Mouse (Mus musculus): ENCODE measurements around the gene Hdhd5.

The Hdhd5 gene

GRCm38 (mm10) chr6:120532594-120532993 is 1.5 kb upstream of the Hdhd5 start:
- no peak for DNase-seq (ENCODE audit: low spot score)

- no peak for DNase-seq (ENCODE audit: low spot score)
These were observed 2.0 kb downstream of the Hdhd5 start for GRCm38 (mm10) chr6:120529123-120529522.

DNA sequence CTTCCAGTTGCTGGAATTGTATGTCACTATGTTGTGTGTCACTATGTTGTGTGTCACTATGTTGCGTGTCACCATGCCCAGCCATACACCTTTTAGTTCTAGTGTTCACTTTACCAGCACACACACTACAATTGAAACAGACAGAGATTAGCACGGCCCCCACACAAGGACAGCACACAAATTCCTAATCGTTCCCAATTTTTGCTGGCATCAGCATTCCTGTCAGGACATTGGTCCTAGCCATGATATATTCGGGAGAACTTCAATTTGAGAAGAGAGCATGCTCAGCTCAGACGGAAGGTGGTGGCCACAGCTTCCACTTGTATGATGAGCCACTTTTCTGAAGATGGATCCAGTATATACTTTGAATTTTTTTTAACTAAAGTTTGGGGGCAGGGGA is 6.3 kb downstream of the Hdhd5 start:
- no peak for DNase-seq (ENCODE audit: low spot score)

GRCm38 (mm10) chr6:120519647-120520046 is 11.5 kb downstream of the Hdhd5 start:
- DNase-seq (ENCODE audit: low spot score), result no peak

DNA sequence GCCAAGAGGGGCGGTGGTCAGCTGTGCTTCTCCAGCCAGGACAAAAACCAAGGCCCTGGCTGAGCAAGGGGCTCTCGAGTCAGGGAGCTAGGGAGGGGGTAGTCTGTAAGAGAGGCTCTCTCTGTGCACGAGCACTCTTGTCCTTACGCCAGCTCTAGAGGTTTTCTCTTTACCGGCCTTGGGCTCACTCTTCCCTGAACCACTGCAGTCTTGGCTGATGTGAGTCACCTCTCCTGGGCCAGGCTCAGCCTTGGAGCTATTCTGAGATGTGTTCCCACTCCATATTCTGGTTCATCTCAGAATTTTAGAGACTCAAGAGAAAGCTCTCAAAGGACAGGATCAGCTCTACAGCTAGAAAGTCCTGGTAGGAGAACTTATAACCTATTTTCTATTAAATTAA is 13.8 kb downstream of the Hdhd5 start:
- DNase-seq (ENCODE audit: low spot score), result no peak

- no peak for DNase-seq (ENCODE audit: low spot score)
These were observed 14.2 kb downstream of the Hdhd5 start for GRCm38 (mm10) chr6:120516879-120517278.

DNA sequence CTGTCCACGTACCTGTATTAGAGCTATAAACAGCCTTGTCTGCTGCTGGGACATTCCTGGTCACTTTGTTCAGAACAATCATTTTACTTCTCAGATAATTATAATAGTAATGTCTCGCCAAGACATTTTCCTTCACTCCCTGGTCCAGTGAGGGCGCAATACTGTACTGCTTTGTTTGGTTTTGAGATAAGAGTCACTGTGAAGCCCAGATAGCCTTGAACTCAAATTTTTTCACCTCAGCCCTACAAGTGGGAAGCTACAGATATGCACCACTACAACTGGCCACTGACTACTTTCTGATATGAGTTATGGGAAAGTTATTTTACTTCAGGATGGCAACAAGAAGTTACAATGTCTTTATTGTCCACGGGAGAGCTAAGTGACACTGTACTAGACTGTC is 14.7 kb downstream of the Hdhd5 start:
- DNase-seq (ENCODE audit: low spot score), result no peak

DNA sequence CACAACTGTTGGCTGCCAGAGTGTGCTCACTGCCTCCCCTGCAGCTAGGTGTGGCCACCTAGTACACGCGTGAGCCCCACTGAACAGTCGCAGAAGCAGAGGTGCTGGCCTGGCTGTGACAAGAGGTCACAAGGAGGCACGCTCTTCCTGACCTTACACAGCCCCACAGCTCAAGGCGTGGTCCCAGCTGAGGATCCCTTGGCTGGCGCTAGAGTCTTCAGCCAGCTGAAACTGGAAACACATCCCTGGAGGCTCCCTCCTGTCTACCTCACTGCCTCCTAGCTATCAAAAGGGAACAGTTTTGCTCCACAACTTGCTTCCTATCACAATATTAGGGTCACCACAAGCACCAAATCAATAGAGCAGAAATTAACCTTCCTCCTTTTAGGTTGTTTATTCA is 19.9 kb downstream of the Hdhd5 start:
- DNase-seq (ENCODE audit: low spot score), result no peak

- DNase-seq (ENCODE audit: low spot score), result no peak
These were observed 20.7 kb downstream of the Hdhd5 start for GRCm38 (mm10) chr6:120510425-120510824.

GRCm38 (mm10) chr6:120509975-120510374 is 21.1 kb downstream of the Hdhd5 start:
- no peak for DNase-seq (ENCODE audit: low spot score)

DNA sequence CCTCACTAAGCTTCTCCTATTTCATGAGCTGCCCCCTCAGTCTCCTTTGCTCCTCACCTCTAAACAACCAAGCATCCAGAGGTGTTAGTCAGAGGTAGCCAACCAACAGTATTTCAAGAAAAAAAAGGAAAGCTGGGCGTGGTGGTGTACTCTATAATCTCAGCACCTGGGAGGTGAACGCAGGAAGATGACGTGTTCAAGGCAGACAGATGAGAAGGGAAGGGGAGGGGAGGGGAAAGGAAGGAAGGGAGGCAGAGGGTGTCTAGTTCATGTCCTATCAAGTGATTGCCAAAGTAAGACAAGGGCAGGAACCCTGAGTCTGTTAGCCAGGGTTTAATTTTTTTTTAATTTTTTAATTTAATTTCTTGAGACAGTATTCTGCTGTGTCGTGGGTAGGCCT is 22.5 kb downstream of the Hdhd5 start:
- DNase-seq (ENCODE audit: low spot score), result no peak

GRCm38 (mm10) chr6:120505531-120505930 is 25.6 kb downstream of the Hdhd5 start:
- no peak for DNase-seq (ENCODE audit: low spot score)

DNA sequence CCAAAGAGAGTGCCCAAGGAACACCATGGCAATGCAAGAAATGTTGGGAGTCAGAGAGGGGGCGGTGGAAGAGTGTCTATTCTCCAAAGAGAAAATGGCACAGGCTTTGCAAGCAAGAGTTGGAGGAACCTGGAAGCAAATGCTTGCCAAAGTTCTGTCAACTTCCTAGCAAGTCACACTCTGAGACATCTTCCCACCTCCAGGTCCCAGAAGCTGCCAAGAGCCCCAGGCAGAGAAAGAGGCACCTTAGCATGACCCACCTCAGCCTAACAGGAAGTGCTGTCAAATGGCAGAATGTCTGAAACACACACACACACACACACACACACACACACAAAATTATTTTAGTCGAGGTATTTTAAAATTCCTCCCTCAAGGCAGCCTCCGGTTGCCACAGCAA is 27.1 kb downstream of the Hdhd5 start:
- no peak for DNase-seq (ENCODE audit: low spot score)

- DNase-seq (ENCODE audit: low spot score), result no peak
These were observed 34.6 kb downstream of the Hdhd5 start for GRCm38 (mm10) chr6:120496544-120496943.

DNA sequence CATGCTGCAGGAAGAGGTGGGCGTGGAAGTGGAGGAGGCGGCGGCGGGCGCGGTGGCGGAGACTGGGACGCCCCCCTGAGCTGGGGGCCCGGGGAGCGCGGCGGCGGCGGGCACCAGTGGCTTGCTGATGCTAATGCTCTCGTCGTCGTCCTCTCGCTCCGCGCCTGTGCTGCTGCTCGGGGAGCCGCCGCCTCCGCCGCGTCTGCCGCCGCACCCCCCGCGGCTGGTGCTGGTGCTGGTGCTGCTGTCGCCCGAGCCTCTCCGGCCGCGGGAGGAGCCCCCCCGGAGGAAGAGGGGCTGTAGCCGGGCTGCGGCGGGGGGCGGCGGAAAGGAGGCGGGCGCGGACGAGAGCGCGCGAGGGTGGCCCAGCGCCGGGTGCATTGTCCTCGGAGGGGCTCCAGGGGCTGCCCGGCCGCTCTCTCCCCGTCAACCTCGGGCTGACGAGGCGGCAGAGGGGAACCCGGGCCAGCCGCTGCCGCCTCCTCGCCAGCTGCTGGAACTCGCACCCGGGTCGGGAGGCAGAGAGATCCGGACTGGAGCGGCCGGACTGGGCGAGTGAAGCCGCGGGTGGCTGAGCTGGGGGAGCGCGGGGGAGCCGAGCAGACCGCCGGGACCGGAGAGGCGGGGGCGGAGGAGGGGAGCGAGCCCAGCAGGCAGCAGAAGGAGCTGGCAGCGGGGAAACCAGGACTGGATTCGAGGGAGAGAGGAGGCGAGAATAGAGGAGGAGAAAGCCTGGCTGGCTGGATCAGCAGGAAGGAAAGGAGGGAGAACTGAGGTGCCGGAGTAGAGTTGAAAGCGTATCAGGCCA is 37.5 kb downstream of the Hdhd5 start, which contains the start of gene Tmem121b:
Gene Tmem121b, minus strand, starts transcription at position 434 of the 808 bp plus-strand sequence.
- no peak for DNase-seq (ENCODE audit: low spot score)

- DNase-seq (ENCODE audit: low spot score), result no peak
These were observed 38.4 kb downstream of the Hdhd5 start for GRCm38 (mm10) chr6:120492499-120493373.

- DNase-seq (ENCODE audit: low spot score), result no peak
These were observed 39.1 kb downstream of the Hdhd5 start for GRCm38 (mm10) chr6:120491862-120492498.

GRCm38 (mm10) chr6:120491064-120491463 is 40.1 kb downstream of the Hdhd5 start:
- DNase-seq (ENCODE audit: low spot score), result no peak

GRCm38 (mm10) chr6:120489461-120489860 is 41.7 kb downstream of the Hdhd5 start:
- no peak for DNase-seq (ENCODE audit: low spot score)

DNA sequence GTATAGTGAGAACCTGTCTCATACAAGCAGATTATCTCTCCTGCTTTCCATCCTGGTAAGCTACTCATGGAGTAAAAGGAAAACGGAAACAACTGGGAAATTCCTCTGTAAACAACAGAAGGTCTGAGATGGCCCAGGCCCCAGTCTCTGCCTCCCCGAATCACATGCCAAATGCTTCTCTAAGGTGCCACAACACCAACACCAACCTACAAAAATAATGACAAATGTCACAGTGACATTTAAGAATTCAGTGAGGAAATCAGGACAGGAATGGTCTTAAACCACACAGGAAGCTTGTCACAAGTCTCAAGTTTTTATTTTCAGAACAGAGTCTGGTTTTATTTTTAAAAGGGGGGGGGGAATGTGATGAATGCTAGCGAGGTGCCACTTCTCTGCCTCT is 42.5 kb downstream of the Hdhd5 start:
- no peak for DNase-seq (ENCODE audit: low spot score)

DNA sequence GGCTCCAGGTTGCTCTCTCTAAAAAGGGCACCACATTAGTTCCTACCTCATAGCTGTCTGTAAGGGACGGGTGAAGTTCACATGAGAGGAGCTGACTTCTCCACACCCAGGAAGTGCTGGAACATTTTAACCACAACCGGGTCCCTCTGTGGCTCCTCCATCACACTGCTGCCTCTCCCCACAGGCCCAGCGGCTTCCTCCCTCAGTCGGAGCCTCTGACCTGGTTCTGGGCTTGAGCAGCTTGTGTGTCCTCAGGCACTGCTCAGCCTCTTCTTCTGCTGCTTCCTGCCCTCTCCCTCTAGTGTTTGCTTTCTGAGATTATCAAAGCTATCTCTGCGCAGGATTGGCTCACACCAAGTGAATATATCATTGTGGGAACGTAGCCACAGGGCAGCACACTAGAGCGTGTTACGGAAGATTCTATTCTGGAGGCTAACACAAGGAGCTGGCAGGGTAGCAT is 45.0 kb downstream of the Hdhd5 start:
- no peak for DNase-seq (ENCODE audit: low spot score)

DNA sequence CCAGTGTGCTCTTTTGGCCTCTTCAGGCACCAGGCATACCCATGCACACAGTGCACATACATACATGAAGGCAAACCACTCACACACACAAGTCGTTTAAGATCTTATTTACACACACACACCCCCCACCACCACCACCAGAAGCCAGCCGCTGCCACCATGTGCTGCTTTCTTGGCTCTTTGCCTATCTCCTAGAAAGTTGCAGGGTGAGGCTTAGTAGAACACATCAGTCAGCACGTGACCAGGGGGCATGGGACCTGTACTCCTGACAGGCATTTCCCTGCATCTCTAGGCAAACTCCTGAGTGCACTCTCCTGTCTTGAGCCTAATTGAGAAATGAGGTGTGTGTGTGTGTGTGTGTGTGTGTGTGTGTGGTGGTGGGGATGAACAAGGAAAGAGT is 46.1 kb downstream of the Hdhd5 start:
- DNase-seq (ENCODE audit: low spot score), result no peak

Data from layer of hippocampus, adult 9-10 months (tissue).